Mouse (Mus musculus) ES-Bruce4 (cell line): ENCODE measurements at regions not wholly inside any gene's neighbourhood (a gene's known extent, or its start where the extent isn't known, plus 50 kb on each side); places are given as distances from the start of the nearest gene placed in this dataset.

Source experiments
- CTCF ChIP-seq: IDR thresholded peaks from one replicate; pipeline ENCODE4 v1.8.1; 2011; ENCODE audit warnings: low read depth, low read length
- EP300 ChIP-seq: IDR thresholded peaks from 2 replicates; pipeline ENCODE4 v1.6.1; 2011; ENCODE audit warnings: low read depth, low read length; ENCODE audit not compliant: insufficient read depth
- POLR2A ChIP-seq: IDR thresholded peaks from one replicate; pipeline ENCODE4 v1.8.1; 2011; ENCODE audit warnings: low read length; ENCODE audit not compliant: insufficient read depth

DNA sequence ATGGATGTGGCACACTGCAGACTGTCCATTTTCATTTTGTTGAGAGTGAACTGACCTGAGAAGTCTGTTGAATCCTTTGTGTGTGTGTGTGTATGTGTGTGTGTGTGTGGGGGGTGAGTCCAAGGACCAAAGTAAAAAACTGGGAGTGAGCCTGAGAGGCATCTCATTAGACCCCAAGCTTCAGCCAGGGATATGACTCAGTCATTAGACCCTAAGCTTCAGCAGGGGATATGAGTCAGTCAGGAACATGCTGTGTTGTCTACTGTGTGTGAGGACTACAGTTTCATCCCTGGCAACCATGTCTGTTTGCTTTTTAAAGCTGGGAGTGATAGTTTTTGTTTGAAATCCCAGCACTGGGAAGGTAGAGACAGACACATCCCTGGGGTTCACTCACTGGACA lies 74.8 kb upstream of the Btbd11 start:
- no peak for TF ChIP-seq POLR2A
- TF ChIP-seq CTCF: no peak
- no peak for TF ChIP-seq EP300
